Mouse (Mus musculus): Measurements from ENCODE around the gene Nipsnap1.
A peak's percentile ranks its signal among the peaks of the same experiment; 100 is the strongest.

Gene Nipsnap1

GRCm38 (mm10) chr11:4865645-4866251 lies 8.0 kb upstream of the Nipsnap1 start:
- DNase-seq (ENCODE audit: low spot score): no peak

DNA sequence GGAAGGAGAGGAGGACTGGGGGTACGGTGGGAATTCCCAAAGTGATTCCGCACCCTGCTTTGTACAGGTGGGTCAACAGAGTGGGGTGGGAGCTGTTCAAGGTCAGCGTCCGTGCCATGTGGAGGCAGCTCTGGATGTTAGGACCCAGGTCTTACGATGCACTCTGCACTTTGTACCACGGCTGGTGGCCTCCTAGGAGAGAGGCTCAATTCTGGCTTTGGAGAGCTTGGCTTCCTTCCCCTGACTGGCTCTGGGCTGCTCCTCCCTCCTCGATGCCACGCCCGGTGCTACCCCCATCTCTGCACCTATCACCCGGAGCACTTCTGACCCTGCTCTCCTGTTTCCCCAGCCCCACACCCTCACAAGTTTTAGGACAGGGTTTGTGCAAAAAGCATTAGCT lies 800 bp downstream of the Nipsnap1 start:
- DNase-seq (ENCODE audit: low spot score): no peak

DNA sequence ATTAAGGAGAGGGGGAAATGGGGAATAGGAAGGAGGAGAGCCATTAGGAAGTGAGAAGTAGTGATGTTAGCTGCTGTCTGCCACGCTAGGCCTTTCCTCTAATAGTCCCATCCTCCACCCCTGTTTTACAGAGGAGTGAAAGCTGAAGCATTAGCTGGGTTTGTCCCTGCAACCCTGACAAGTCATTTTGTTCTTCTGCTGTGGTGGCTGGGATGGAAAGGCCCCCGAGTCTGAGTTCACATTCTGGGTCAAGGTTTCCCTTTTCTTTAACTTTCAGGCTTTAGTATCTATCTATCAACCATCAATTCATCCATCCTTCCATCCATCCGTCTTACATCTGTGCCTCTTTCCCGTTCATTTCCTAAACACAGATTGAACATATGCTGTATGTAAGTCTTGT lies 7.3 kb downstream of the Nipsnap1 start:
- no peak for DNase-seq (ENCODE audit: low spot score)

DNA sequence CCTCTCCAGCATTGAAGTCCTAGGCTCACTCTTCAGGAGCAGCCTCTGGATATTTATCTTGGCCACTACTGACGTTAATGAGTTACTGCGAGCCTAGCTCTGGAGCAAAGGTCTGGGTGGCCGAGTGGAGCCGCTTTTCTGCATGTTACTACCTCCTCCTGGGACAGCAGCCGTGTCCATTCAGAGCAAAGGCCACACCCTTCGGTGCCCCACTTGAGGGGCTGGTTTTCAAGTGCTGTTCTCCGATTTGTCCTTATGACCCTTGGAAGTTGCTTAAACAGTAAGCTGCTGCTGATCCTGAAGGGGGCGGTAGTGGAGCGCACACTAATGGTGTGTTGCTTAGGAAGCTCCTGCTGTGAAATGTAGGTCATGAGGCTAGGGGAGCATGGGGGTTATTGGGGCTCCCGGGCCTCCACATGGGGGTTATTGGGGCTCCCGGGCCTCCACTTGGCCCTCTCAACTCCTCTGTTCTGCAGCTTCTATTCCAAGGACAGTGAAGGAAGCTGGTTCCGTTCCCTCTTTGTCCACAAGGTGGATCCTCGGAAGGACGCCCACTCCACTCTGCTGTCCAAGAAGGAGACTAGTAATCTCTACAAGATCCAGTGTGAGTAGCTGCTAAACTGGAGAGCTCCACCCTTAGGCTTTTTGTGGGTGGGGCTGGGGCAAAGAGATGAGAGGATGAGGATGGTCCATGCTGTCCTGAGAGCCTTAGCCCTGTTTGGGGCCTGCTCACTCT lies 9.3 kb downstream of the Nipsnap1 start:
- DNase-seq (ENCODE audit: low spot score): no peak

- DNase-seq (ENCODE audit: low spot score): no peak
These were observed 11.7 kb downstream of the Nipsnap1 start for GRCm38 (mm10) chr11:4885385-4885903.

DNA sequence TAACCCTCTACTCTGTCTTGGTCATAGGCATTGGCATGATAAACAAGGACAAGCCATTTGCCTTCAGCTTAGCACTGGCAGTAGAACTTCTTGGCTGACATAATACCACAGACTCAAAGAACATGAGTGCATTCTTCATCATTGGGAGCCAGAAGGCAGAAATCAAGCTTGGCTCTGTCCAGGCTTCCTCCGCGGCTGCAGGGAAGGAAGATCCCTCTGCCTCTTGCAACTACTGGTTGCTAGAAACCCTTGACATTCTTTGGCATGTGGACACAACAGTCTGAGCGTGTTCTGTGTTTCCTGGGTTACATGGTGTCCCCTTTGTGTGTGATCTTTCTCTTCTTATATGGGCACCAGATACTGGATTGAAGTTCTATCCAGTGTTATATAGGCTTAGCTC lies 13.2 kb downstream of the Nipsnap1 start:
- DNase-seq (ENCODE audit: low spot score): no peak

DNA sequence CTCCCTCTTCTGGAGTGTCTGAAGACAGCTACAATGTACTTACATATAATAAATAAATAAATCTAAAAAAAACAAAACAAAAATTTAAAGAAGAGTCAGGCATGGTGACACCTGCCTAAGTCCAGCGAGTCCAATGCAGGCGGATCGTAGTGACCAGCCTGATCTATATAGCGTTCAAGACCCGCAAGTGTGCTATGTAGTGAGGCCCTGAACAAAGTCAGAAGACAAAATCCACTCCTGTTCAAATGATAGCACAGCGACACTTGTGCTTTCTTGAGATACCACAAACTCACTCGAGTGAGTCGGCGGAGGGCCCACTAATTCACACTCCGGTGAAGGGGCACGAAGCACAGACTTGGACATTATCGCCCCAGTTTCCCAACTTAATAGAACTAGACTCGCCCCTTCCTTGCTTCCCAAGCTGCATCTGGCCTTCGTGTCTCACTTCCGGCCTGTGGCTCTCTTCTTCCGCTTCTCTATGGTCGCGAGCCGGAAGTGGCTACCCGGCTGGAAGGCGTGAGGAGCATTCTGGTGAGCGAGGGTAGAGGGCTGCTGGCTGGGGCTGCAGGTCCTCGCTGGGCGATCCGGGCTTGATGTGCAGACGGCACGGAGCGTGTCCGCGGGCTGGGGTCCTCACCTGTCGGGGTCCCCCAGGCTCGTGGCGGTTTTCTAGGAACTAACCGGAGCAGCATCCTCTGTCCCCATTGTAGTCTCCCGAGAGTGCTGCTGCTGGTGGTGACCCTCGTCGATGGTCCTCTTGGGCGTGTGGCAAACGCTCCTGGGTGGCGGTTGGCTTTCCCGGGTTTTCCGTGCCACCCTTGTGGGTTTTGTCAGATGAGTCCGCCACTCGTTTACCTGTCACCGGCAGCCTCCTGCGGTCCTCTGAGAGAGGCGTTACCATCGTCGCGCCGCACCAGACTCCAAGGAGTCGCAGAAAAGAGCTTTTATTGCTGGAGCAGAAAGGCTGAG lies 21.4 kb downstream of the Nipsnap1 start, which contains the start of gene Thoc5:
Thoc5 (plus strand) TSS at position 473 of the 969 bp plus-strand sequence.
- DNase-seq (ENCODE audit: low spot score): peak; percentile 69

GRCm38 (mm10) chr11:4900437-4900836 lies 26.7 kb downstream of the Nipsnap1 start:
- no peak for DNase-seq (ENCODE audit: low spot score)

DNA sequence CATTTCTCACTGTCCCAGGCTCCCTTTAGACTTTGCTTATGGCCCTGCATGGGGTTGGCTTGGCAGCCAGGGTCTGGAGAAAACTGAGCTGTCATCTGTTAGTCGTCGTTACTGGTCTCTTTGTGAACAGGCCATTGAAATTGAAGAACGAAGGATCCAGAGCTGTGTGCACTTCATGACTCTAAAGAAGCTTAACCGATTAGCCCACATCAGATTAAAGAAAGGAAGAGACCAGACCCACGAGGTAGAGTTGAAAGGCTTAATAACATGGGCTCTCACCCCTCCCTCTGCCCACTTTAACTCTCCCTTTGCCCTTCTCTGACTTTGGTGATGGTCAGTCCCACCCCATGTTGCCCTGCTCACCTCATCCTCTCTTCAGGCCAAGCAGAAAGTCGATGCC lies 28.2 kb downstream of the Nipsnap1 start:
- DNase-seq (ENCODE audit: low spot score): no peak

GRCm38 (mm10) chr11:4906231-4906630 lies 32.5 kb downstream of the Nipsnap1 start:
- no peak for DNase-seq (ENCODE audit: low spot score)

GRCm38 (mm10) chr11:4916068-4916467 lies 42.3 kb downstream of the Nipsnap1 start:
- no peak for DNase-seq (ENCODE audit: low spot score)

DNA sequence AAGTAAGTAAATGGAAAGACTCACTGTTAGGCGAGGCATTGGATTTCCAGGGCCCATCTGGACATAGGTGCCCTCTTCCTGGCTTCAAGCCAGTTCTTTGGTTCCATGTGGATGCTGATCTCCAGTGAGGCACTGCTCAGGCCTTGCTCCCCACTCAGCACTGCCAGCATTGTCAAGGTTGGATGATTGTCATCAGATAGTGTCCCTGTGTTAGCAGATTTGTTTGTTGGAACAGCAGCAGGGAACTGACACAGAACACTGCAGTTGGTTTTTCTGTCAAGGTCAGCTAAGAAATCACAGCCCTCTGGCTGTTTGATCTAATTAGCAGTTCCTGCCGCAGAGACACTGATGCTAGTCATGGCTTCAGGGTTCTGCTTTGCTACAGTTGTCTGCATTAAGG lies 47.5 kb downstream of the Nipsnap1 start:
- DNase-seq (ENCODE audit: low spot score): no peak

DNA sequence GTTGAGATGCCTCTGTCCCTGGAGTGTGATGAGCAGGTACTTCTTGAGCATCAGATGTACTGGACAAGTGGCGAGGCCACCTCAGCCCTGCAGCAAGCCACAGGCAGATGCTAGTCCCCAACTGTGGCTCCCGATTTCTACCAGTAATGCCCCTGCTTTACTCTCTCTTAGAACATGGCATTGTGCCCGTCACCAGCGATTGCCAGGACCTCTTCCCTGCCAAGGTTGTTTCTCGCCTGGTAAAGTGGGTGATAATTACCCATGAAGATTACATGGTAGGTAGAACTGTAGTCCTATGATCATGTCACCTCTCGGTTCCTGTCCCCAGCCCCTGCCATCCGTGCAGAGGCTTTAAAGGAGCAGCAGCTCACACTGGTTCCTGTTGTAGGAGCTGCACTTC lies 48.0 kb downstream of the Nipsnap1 start:
- no peak for DNase-seq (ENCODE audit: low spot score)

DNA sequence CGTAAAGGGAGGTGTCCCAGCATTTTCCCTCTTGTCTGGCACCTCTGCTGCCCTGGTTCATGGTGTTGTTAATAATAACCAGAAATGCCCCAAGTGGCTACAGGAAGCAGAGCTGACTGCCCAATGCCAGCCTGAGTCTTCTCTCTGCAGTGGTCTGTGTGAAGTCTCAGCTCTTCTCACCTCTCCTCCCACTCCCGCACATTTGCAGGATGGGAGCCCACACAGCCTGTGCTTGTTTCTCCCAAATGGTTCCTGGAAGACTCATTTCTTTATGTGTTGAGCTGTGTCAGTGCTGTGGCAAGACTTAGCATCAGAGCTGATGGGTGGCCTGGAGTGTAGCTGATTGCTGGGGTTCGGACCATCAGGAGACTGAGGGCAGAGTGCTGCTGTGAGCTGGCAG lies 53.5 kb downstream of the Nipsnap1 start:
- no peak for DNase-seq (ENCODE audit: low spot score)

DNA sequence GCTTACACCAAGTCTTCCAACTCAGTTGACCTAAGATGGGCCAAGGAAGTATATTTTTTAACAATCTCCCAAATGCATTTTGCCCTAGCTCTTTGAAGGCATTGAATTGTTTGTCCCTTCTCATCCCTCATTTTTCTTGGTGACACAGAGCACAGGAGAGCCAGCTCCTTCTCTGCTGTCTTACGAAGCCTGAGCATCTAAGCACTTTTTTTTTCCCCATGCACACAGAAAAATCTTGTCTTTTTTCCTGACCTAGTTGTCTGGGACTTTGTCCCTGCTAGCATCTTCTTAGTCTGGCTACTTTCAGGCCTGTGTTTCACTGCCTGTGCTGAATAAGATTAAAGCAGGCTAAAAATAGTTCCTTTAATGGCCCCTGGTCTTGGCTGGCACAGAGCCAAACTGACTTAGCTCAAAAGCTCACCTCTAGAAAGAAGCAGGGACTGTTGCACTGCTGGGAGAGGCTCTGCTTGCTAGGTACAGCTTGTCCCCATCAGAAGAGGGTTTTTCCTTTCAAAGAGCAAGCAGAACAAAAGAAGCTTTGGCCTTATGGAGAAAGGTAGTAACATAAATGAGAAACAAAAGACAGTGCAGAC lies 57.4 kb downstream of the Nipsnap1 start:
- no peak for DNase-seq (ENCODE audit: low spot score)

- DNase-seq (ENCODE audit: low spot score): no peak
These were observed 62.5 kb downstream of the Nipsnap1 start for GRCm38 (mm10) chr11:4936243-4936642.

Measured in left cerebral cortex, adult 11 months (tissue).